ENCODE assay signal across 20 mouse cellular contexts in genomic region chr5:73781190-73781940, GRCm38 (mm10).
DNase-seq lines count a peak whose midpoint lies in the region; ATAC-seq and TF ChIP-seq lines count a peak whose summit lies in the region.
"Had no signal": no experiment of that assay in that cellular context is flagged by ENCODE, and none has a peak within 500 bp of the region (broad histone marks: within the 10 kb centered on the region; RNA-seq: fewer than 3 reads in every experiment).

No protein-coding gene starts in this region.

- ATAC-seq in hindbrain, embryonic 16.5 days, result no peak
- ATAC-seq in embryonic facial prominence, embryonic 12.5 days (ENCODE audit: insufficient number of reproducible peaks, insufficient read depth, low FRiP score, low TSS enrichment), result 0 out of 2 replicates have a peak, but pooled peaks have one; percentile 53
- ATAC-seq in limb, embryonic 13.5 days (ENCODE audit: low FRiP score, low read depth), result no peak
- ATAC-seq: forebrain, embryonic 14.5 days; intestine, postnatal 0 days had no signal

- DNase-seq in hindbrain, embryonic 10.5 days (ENCODE audit: low spot score), result no peak
- DNase-seq in left cerebral cortex, postnatal 36 days (ENCODE audit: low spot score in 2 of 2), result no peak
- no peak for DNase-seq in retina, embryonic 14.5 days (ENCODE audit: low spot score)
- DNase-seq: adrenal gland, adult 8-10 months; cerebellum, adult 18-20 months; cerebellum, postnatal 14 days; gastrocnemius, postnatal 10 days; heart, postnatal 10 days; retina, postnatal 1 day; thymus, postnatal 25 days had no signal

- peaks cover 12% of the 10 kb centered on the region for H3K4me1 ChIP-seq in hindbrain, embryonic 10.5 days (replicated peaks)
- H3K4me1 ChIP-seq in hindbrain, embryonic 16.5 days (ENCODE audit: control insufficient read depth, insufficient read depth, low read depth, low read length), result no peaks in the 10 kb centered on the region
- peaks cover 17% of the 10 kb centered on the region for H3K4me1 ChIP-seq in E14TG2a.4 (replicated peaks; ENCODE audit: low read depth, low read length)
- H3K4me1 ChIP-seq in embryonic facial prominence, embryonic 12.5 days, result 0 out of 2 replicates have a peak, but pooled peaks cover 13% of the 10 kb centered on the region
- peaks cover 51% of the 10 kb centered on the region for H3K4me1 ChIP-seq in limb, embryonic 13.5 days

- no peak overlapping the region for H3K9ac ChIP-seq in hindbrain, embryonic 16.5 days (ENCODE audit: low read depth, low read length)
- no peak overlapping the region for H3K9ac ChIP-seq in embryonic facial prominence, embryonic 12.5 days
- no peak overlapping the region for H3K9ac ChIP-seq in limb, embryonic 13.5 days
- H3K9ac ChIP-seq: embryonic facial prominence, embryonic 15.5 days; heart, embryonic 12.5 days had no signal

- no peak overlapping the region for H3K4me3 ChIP-seq in hindbrain, embryonic 10.5 days
- H3K4me3 ChIP-seq in hindbrain, embryonic 16.5 days (ENCODE audit: low read length), result no peak overlapping the region
- 0 out of 2 replicates have a peak overlapping the region, but pooled peaks have one; percentile 41 for H3K4me3 ChIP-seq in E14TG2a.4 (replicated peaks; ENCODE audit: low read length)
- no peak overlapping the region for H3K4me3 ChIP-seq in embryonic facial prominence, embryonic 12.5 days
- H3K4me3 ChIP-seq in limb, embryonic 13.5 days, result no peak overlapping the region
- H3K4me3 ChIP-seq: embryonic facial prominence, embryonic 15.5 days; heart, embryonic 12.5 days; midbrain, embryonic 10.5 days had no signal

- no peaks in the 10 kb centered on the region for H3K27me3 ChIP-seq in hindbrain, embryonic 10.5 days (ENCODE audit: insufficient read depth, poor library complexity, severe bottlenecking)
- H3K27me3 ChIP-seq in hindbrain, embryonic 16.5 days (replicated peaks; ENCODE audit: control insufficient read depth, insufficient read depth, low read length), result no peaks in the 10 kb centered on the region
- 0 out of 2 replicates have a peak, but pooled peaks cover 3% of the 10 kb centered on the region for H3K27me3 ChIP-seq in E14TG2a.4 (ENCODE audit: insufficient read depth, low read length)
- H3K27me3 ChIP-seq in embryonic facial prominence, embryonic 12.5 days, result no peaks in the 10 kb centered on the region
- H3K27me3 ChIP-seq in limb, embryonic 13.5 days, result no peaks in the 10 kb centered on the region
- H3K27me3 ChIP-seq: embryonic facial prominence, embryonic 15.5 days; heart, embryonic 12.5 days had no signal

- no peak overlapping the region for H3K4me2 ChIP-seq in hindbrain, embryonic 16.5 days (ENCODE audit: low read length)
- no peak overlapping the region for H3K4me2 ChIP-seq in embryonic facial prominence, embryonic 12.5 days (replicated peaks)
- H3K4me2 ChIP-seq in limb, embryonic 13.5 days (replicated peaks), result no peak overlapping the region
- H3K4me2 ChIP-seq: embryonic facial prominence, embryonic 15.5 days; heart, embryonic 12.5 days had no signal

- H3K36me3 ChIP-seq in hindbrain, embryonic 10.5 days, result no peaks in the 10 kb centered on the region
- H3K36me3 ChIP-seq in hindbrain, embryonic 16.5 days (ENCODE audit: control insufficient read depth, insufficient read depth, low read length), result no peaks in the 10 kb centered on the region
- H3K36me3 ChIP-seq in E14TG2a.4 (ENCODE audit: insufficient read depth, low read length), result no peaks in the 10 kb centered on the region
- no peaks in the 10 kb centered on the region for H3K36me3 ChIP-seq in embryonic facial prominence, embryonic 12.5 days
- no peaks in the 10 kb centered on the region for H3K36me3 ChIP-seq in limb, embryonic 13.5 days
- H3K36me3 ChIP-seq: embryonic facial prominence, embryonic 15.5 days; heart, embryonic 12.5 days; midbrain, embryonic 10.5 days had no signal

- H3K27ac ChIP-seq in hindbrain, embryonic 10.5 days, result peak overlapping the region; percentile 29; the same call in 1 of the 2 replicates
- H3K27ac ChIP-seq in hindbrain, embryonic 16.5 days (ENCODE audit: low read depth, low read length), result no peak overlapping the region
- H3K27ac ChIP-seq in embryonic facial prominence, embryonic 12.5 days, result no peak overlapping the region
- peak overlapping the region; percentile 82 for H3K27ac ChIP-seq in limb, embryonic 13.5 days
- H3K27ac ChIP-seq: macrophage; midbrain, embryonic 10.5 days had no signal

- intact Hi-C loops in left cerebral cortex, postnatal 36 days (cut with DNase I), result no loop called here

- TF ChIP-seq CTCF in E14TG2a.4 (conservative IDR thresholded peaks at IDR 0.05; ENCODE audit: low read length), result no peak

- no peaks in the 10 kb centered on the region for H3K9me3 ChIP-seq in hindbrain, embryonic 10.5 days
- no peaks in the 10 kb centered on the region for H3K9me3 ChIP-seq in hindbrain, embryonic 16.5 days (ENCODE audit: control insufficient read depth, low read length)
- H3K9me3 ChIP-seq in E14TG2a.4 (ENCODE audit: low read length), result no peaks in the 10 kb centered on the region
- H3K9me3 ChIP-seq in embryonic facial prominence, embryonic 12.5 days, result no peaks in the 10 kb centered on the region
- H3K9me3 ChIP-seq in limb, embryonic 13.5 days, result no peaks in the 10 kb centered on the region
- H3K9me3 ChIP-seq: embryonic facial prominence, embryonic 15.5 days; heart, embryonic 12.5 days; midbrain, embryonic 10.5 days had no signal

- WGBS in hindbrain, embryonic 10.5 days, result 95% methylated on average over 23 of the region's 23 CpGs
- WGBS in hindbrain, embryonic 16.5 days, result 92% methylated on average over 23 of the region's 23 CpGs
- 92% methylated on average over 23 of the region's 23 CpGs for WGBS in embryonic facial prominence, embryonic 12.5 days
- WGBS in limb, embryonic 13.5 days, result 73% methylated on average over 23 of the region's 23 CpGs

Comparison
In these comparisons a context has a peak if more than half of its experiments do, and no peak if none do; other contexts are left out.
1. H3K27ac ChIP-seq: peak in hindbrain, embryonic 10.5 days (single experiment) and limb, embryonic 13.5 days (single experiment); none in hindbrain, embryonic 16.5 days (single experiment) and embryonic facial prominence, embryonic 12.5 days (single experiment).